Mouse (Mus musculus) neural tube, embryonic 10.5 days (tissue): Measurements from ENCODE around the gene Faf2.

ENCODE experiments used
- DNase-seq: peaks from one replicate; pipeline ENCODE4 v3.0.0-alpha.2; 2017; ENCODE audit warnings: low spot score; ENCODE audit errors: extremely low spot score

Faf2 gene

GRCm38 (mm10) chr13:54704890-54705289 is 83.3 kb downstream of the Faf2 start:
- no peak for DNase-seq

- DNase-seq, result no peak
These were observed 89.3 kb downstream of the Faf2 start for GRCm38 (mm10) chr13:54710866-54711265.
